Mouse (Mus musculus): ENCODE results near the gene Trpc1. TPM values are rescaled to one million over a fixed set of nuclear protein-coding genes. Genes with fewer than 3 reads are reported as not detected.

Gene Trpc1
- polyA plus RNA-seq, 1 experiment from 2014 or later = 4.7 TPM

GRCm38 (mm10) chr9:95783646-95784293 is 33.6 kb upstream of the Trpc1 start:
- Histone ChIP-seq H3K4me2 (replicated peaks; ENCODE audit: low read depth, low read length) (no peak overlapping the region), H3K36me3 (ENCODE audit: insufficient read depth, low read length) (no peaks in the 10 kb centered on the region), H3K9ac (replicated peaks; ENCODE audit: low read depth) (no peak overlapping the region), H3K4me1 (ENCODE audit: insufficient read depth, low read depth, low read length) (no peaks in the 10 kb centered on the region), H3K27me3 (replicated peaks; ENCODE audit: insufficient read depth, low read length) (no peaks in the 10 kb centered on the region), H3K9me3 (ENCODE audit: low read length) (no peaks in the 10 kb centered on the region), H3K27ac (ENCODE audit: low read length) (no peak overlapping the region), H3K4me3 (ENCODE audit: low read depth, low read length) (no peak overlapping the region)
- ATAC-seq = peak; percentile 32
- TF ChIP-seq EP300 (IDR thresholded peaks at IDR 0.05) = no peak
- TF ChIP-seq CTCF (IDR thresholded peaks at IDR 0.05) = no peak
- DNase-seq (ENCODE audit: low spot score) = peak; percentile 28
- 71% methylated on average over 17 of the region's 17 CpGs for WGBS

DNA sequence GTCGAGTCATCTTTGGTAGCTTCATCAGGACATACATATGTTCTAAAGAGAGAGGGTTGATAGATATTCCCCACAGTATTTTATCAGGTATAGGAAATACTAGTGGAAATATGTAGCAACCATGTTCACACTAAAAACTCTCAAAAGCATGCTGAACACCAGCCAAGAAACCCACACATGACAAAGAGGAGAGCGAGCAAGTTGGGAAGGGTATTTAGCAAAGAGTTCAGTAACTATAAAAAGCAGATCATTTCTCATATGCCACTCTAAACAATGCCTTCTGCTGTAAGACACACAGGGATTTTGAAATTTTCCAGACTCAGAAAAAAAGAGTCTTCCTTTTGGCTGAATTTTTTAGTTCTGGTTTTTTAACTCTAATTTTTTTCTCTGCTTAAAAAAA is 21.5 kb upstream of the Trpc1 start:
- WGBS = 65% methylated on average over 2 of the region's 2 CpGs
- no peaks in the 10 kb centered on the region for H3K9me3 ChIP-seq (ENCODE audit: low read length)
- H3K4me3 ChIP-seq (ENCODE audit: low read depth, low read length) = no peak overlapping the region
- TF ChIP-seq EP300 (IDR thresholded peaks at IDR 0.05) (no peak), CTCF (IDR thresholded peaks at IDR 0.05) (no peak)
- ATAC-seq = no peak
- H3K36me3 ChIP-seq (ENCODE audit: insufficient read depth, low read length) = no peaks in the 10 kb centered on the region
- DNase-seq (ENCODE audit: low spot score) = no peak
- H3K27me3 ChIP-seq (replicated peaks; ENCODE audit: insufficient read depth, low read length) = no peaks in the 10 kb centered on the region
- H3K4me2 ChIP-seq (replicated peaks; ENCODE audit: low read depth, low read length) = no peak overlapping the region
- no peak overlapping the region for H3K27ac ChIP-seq (ENCODE audit: low read length)
- no peaks in the 10 kb centered on the region for H3K4me1 ChIP-seq (ENCODE audit: insufficient read depth, low read depth, low read length)
- H3K9ac ChIP-seq (replicated peaks; ENCODE audit: low read depth) = no peak overlapping the region

GRCm38 (mm10) chr9:95763218-95763617 is 13.0 kb upstream of the Trpc1 start:
- H3K27ac ChIP-seq (ENCODE audit: low read length) = no peak overlapping the region
- ATAC-seq (no peak), DNase-seq (ENCODE audit: low spot score) (no peak)
- H3K4me3 ChIP-seq (ENCODE audit: low read depth, low read length) = no peak overlapping the region
- no peaks in the 10 kb centered on the region for H3K27me3 ChIP-seq (replicated peaks; ENCODE audit: insufficient read depth, low read length)
- H3K4me1 ChIP-seq (ENCODE audit: insufficient read depth, low read depth, low read length) = no peaks in the 10 kb centered on the region
- H3K9ac ChIP-seq (replicated peaks; ENCODE audit: low read depth) = no peak overlapping the region
- no peaks in the 10 kb centered on the region for H3K9me3 ChIP-seq (ENCODE audit: low read length)
- WGBS = 62% methylated on average over 4 of the region's 4 CpGs
- H3K36me3 ChIP-seq (ENCODE audit: insufficient read depth, low read length) = no peaks in the 10 kb centered on the region
- TF ChIP-seq EP300 (IDR thresholded peaks at IDR 0.05) = no peak
- TF ChIP-seq CTCF (IDR thresholded peaks at IDR 0.05) = no peak
- no peak overlapping the region for H3K4me2 ChIP-seq (replicated peaks; ENCODE audit: low read depth, low read length)

DNA sequence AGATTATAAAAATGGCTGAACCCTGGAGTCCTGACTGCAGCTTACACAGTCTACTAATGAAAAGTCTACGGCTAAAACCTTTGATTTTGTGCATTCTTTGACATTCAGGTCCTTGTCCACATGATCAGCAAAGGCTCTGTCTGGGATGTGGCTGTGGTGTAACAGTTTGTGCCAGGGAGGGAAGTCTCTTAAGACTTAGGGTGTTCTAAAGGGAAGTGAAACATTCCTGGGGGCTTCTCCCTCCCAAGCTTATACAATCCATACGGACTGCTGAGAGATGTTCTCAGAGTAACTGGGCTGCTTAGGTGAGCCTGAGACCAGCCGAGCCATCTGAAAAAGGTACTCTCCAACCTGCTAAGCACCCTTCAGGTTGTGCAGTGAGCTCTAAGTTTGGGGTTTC is 12.1 kb upstream of the Trpc1 start:
- no peak overlapping the region for H3K4me2 ChIP-seq (replicated peaks; ENCODE audit: low read depth, low read length)
- no peak for ATAC-seq
- H3K27ac ChIP-seq (ENCODE audit: low read length) = no peak overlapping the region
- H3K36me3 ChIP-seq (ENCODE audit: insufficient read depth, low read length) = no peaks in the 10 kb centered on the region
- H3K27me3 ChIP-seq (replicated peaks; ENCODE audit: insufficient read depth, low read length) = no peaks in the 10 kb centered on the region
- H3K4me3 ChIP-seq (ENCODE audit: low read depth, low read length) = no peak overlapping the region
- no peak for DNase-seq (ENCODE audit: low spot score)
- no peaks in the 10 kb centered on the region for H3K4me1 ChIP-seq (ENCODE audit: insufficient read depth, low read depth, low read length)
- 81% methylated on average over 3 of the region's 3 CpGs for WGBS
- no peak overlapping the region for H3K9ac ChIP-seq (replicated peaks; ENCODE audit: low read depth)
- H3K9me3 ChIP-seq (ENCODE audit: low read length) = no peaks in the 10 kb centered on the region
- TF ChIP-seq CTCF (IDR thresholded peaks at IDR 0.05) = no peak
- TF ChIP-seq EP300 (IDR thresholded peaks at IDR 0.05) = no peak

- no peak for ATAC-seq
- Histone ChIP-seq H3K27me3 (replicated peaks; ENCODE audit: insufficient read depth, low read length) (no peaks in the 10 kb centered on the region), H3K36me3 (ENCODE audit: insufficient read depth, low read length) (no peaks in the 10 kb centered on the region), H3K4me1 (ENCODE audit: insufficient read depth, low read depth, low read length) (no peaks in the 10 kb centered on the region), H3K4me2 (replicated peaks; ENCODE audit: low read depth, low read length) (no peak overlapping the region), H3K27ac (ENCODE audit: low read length) (no peak overlapping the region), H3K4me3 (ENCODE audit: low read depth, low read length) (no peak overlapping the region), H3K9ac (replicated peaks; ENCODE audit: low read depth) (no peak overlapping the region), H3K9me3 (ENCODE audit: low read length) (no peaks in the 10 kb centered on the region)
- no peak for DNase-seq (ENCODE audit: low spot score)
- TF ChIP-seq CTCF (IDR thresholded peaks at IDR 0.05) (no peak), EP300 (IDR thresholded peaks at IDR 0.05) (no peak)
- 86% methylated on average over 8 of the region's 8 CpGs for WGBS
Measured at GRCm38 (mm10) chr9:95761381-95761780, 11.2 kb upstream of the Trpc1 start.

DNA sequence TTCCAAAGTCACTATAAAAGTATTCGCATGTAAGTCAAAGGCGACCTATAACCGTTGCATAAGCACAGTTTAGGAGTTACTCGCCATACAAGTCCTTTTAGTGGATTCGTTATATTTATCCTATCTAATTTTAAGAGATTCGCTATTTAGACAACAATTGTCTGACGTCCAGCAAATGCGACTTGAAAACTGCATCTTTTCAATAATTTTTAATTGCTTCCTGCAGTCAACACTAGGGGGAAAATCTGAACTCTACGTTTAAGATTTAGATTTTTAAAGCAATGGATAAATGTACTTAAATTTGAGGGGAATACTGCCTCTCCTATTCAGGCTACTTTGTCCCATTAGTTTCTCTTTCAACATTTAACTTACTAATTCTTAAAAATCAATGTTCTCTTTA is 571 bp upstream of the Trpc1 start:
- ATAC-seq (no peak), DNase-seq (ENCODE audit: low spot score) (no peak)
- Histone ChIP-seq H3K4me1 (ENCODE audit: insufficient read depth, low read depth, low read length) (no peaks in the 10 kb centered on the region), H3K36me3 (ENCODE audit: insufficient read depth, low read length) (no peaks in the 10 kb centered on the region), H3K4me2 (replicated peaks; ENCODE audit: low read depth, low read length) (peak overlapping the region; percentile 95; the same call in 1 of the 2 replicates), H3K9me3 (ENCODE audit: low read length) (no peaks in the 10 kb centered on the region), H3K27me3 (replicated peaks; ENCODE audit: insufficient read depth, low read length) (peaks cover 4% of the 10 kb centered on the region; the same call in 1 of the 2 replicates), H3K27ac (ENCODE audit: low read length) (no peak overlapping the region), H3K4me3 (ENCODE audit: low read depth, low read length) (no peak overlapping the region), H3K9ac (replicated peaks; ENCODE audit: low read depth) (no peak overlapping the region)
- TF ChIP-seq CTCF (IDR thresholded peaks at IDR 0.05) = no peak
- no peak for TF ChIP-seq EP300 (IDR thresholded peaks at IDR 0.05)
- 38% methylated on average over 9 of the region's 9 CpGs for WGBS
